Mouse (Mus musculus) retina, adult 2 months (tissue): ENCODE measurements around the gene Il20rb.

ENCODE experiments used
- DNase-seq: peaks from one replicate; pipeline ENCODE4 v3.0.0-alpha.2; 2012; ENCODE audit warnings: low read depth, low spot score

Gene Il20rb

DNA sequence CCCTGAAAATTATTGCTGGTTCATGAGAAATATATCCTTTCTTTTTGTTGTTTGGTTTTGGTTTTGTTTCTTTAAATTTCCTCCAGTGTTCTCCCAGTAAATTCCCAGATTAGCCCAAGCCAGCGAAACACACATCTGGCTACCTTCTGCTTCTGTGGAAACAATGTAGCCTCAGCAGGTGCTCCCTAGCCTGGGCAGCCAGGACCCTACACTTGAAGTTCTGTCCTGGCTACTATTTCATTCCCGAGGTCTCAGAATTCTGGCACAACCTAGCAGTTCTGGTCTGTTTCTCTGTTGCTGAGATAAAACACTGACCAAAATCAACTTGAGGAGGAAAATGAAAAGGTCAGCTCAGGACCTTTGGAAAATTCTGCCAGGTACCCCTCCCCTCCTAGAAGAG lies 55.2 kb downstream of the Il20rb start:
- no peak for DNase-seq

DNA sequence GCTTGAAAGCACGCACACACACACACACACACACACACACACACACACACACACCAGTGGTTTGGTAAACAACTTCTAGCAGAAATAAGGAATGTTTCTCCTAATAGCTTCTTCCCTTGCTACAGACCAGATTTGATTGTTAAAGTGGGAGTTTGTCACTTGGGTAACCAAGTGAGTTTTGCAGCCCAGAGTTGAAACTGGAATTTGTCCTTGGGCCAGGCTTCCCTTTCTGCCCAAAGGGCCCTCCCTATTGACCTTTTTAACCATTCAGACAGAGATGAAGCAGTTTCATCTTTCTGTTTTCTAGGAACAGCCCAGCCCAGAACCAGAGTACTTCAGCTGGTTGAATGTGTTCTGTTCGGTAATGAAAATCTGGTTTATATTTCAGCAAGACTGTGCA lies 55.7 kb downstream of the Il20rb start:
- no peak for DNase-seq

DNA sequence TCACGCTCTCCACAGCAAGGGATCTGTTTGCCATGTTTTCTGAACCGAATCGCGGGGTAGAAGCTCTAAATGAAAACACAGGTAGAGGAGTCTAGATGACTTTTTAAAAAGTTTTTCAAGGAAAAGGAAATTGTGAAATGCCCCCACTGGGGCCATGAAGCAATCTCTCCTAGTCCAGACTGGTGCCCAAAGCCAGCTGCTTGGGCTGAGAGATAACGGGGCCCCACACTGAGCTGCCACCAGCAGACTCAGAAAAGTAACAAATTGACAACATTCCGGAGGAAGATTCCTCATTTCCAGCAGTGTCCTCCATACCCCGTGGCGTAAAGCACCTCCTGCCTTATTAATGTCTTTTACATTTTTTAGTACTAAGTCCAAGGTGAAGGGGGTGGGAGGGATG lies 66.9 kb downstream of the Il20rb start:
- DNase-seq = no peak

DNA sequence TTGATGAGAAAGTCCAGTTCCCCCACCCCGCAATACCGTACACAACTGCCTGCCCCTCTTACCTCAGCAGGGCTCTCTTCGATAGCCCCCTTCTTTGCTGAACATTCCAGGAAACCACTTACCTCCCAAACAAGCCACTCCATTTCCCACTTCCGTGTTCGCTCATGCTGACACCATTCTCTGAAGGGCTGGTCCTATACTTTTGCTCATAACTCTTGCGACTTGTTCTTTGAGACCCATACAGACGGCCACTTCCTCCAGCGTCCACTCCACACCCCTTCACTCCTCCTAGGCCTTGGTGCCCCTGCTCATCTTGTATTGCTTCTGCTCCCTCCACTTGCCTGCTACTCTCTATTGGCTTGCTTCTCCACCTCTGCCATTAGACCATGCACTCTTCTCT lies 67.5 kb downstream of the Il20rb start:
- DNase-seq = no peak

DNA sequence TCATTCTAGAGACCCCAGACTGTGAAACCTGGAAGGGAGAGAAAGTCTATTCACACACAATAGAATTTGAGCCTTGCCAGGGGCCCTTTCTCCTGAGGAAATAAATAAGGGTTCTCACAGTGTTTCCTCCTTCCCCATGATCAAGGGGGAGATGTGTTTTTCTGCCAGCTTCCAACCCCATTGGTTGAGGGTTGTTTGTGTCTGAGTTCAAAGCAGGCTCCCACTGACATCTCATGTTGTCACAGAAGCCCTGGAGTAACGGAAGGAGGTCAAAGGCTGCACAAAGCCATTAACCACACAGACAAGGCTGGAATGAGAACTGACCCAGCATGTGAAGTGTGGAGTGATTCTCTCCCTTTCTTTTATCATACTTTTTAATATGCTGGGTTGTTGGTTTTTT lies 69.8 kb downstream of the Il20rb start:
- DNase-seq = no peak

DNA sequence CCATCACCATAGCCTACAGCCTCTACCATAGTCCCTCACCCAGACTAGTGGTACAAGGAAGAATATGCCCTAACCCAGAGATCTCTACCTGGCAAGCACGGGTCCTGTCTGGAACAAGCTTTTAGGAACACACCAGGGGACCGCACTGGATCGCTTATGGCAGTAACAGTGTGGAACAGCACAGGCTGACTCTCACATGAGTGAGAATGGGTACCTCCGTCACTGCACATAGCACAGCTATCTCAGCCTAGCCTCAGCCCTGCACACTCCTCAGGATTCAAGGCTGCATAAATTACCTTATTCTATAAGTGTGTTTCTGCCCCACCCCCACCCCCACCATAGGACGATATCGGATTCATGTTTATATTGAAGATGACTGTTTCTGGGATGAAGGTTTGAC lies 70.3 kb downstream of the Il20rb start:
- no peak for DNase-seq

DNA sequence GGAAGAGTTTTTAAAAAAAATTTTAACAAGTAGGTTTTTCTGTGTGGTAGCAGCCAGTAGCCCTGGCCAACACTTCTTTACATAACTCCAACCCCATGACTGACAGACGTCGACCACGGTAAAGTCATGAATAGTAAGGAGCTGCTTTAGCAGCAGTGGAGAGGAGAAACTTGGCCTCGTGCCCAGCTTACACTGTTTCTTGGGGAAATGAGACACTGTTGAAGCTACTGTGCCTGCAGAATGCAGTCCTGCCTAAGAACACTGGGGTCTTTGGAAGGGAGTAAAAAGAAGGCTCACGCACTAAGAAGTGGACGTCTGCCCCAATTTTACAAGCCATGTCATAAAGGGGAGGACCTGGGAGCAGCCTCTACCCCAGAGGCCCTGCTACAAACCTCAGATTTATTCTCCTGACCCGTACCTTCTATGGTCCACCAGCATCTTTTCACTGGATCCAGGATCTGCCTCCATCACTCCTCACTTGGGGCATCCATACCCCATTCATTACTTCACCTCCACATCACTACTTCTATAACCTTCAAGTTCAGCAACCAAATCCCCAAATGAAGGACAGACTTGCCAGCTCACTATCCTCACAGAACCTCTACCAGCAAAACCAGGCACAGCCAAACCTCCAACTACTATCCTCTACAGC lies 71.1 kb downstream of the Il20rb start:
- DNase-seq = no peak
